Mouse (Mus musculus) layer of hippocampus, postnatal 25 days (tissue): ENCODE data around the gene Cdyl. TPM values are rescaled to one million over a fixed set of nuclear protein-coding genes. Genes with fewer than 3 reads are reported as not detected.

Source experiments
- DNase-seq, 2 experiments: peaks; one replicate each; pipeline ENCODE4 v3.0.0; 2022; ENCODE audit warnings: mixed read lengths in 2 of 2, low spot score in 1 of 2; ENCODE audit errors: extremely low spot score in 1 of 2
- total RNA-seq, 2 experiments: library from RNA; stranded (reverse); gene quantifications; 2 replicates each; pipeline ENCODE4 v1.2.3; 2021

The Cdyl gene
- total RNA-seq, 2 experiments from 2014 or later, result 22.5 to 24.2 TPM

GRCm38 (mm10) chr13:35686273-35686672 lies 26.6 kb downstream of the Cdyl start:
- DNase-seq, result no peak

GRCm38 (mm10) chr13:35689560-35689959 lies 29.9 kb downstream of the Cdyl start:
- DNase-seq, result no peak

- no peak for DNase-seq
Observed at GRCm38 (mm10) chr13:35717658-35718057, 58.0 kb downstream of the Cdyl start.

GRCm38 (mm10) chr13:35719581-35719980 lies 59.9 kb downstream of the Cdyl start:
- no peak for DNase-seq

GRCm38 (mm10) chr13:35723073-35723472 lies 63.4 kb downstream of the Cdyl start:
- no peak for DNase-seq

- no peak for DNase-seq
Observed at GRCm38 (mm10) chr13:35726025-35726424, 66.4 kb downstream of the Cdyl start.

GRCm38 (mm10) chr13:35732131-35732530 lies 72.5 kb downstream of the Cdyl start:
- DNase-seq, result no peak

GRCm38 (mm10) chr13:35732891-35733596 lies 73.4 kb downstream of the Cdyl start:
- no peak for DNase-seq

- DNase-seq, result no peak
Observed at GRCm38 (mm10) chr13:35737565-35737964, 77.9 kb downstream of the Cdyl start.

- DNase-seq, result no peak
Observed at GRCm38 (mm10) chr13:35738210-35738609, 78.6 kb downstream of the Cdyl start.

- DNase-seq, result no peak
Observed at GRCm38 (mm10) chr13:35739473-35739872, 79.8 kb downstream of the Cdyl start.

- peak; percentile 31 to 48 for DNase-seq
Observed at GRCm38 (mm10) chr13:35740301-35741039, 80.8 kb downstream of the Cdyl start.

GRCm38 (mm10) chr13:35741040-35741619 lies 81.5 kb downstream of the Cdyl start:
- DNase-seq, result peak; percentile 70

- peak; percentile 22 to 28 for DNase-seq
Observed at GRCm38 (mm10) chr13:35741620-35742421, 82.2 kb downstream of the Cdyl start.

GRCm38 (mm10) chr13:35742696-35743095 lies 83.1 kb downstream of the Cdyl start:
- no peak for DNase-seq

- DNase-seq, result no peak
Observed at GRCm38 (mm10) chr13:35743196-35743595, 83.6 kb downstream of the Cdyl start.

GRCm38 (mm10) chr13:35749194-35749593 lies 89.6 kb downstream of the Cdyl start:
- no peak for DNase-seq

- no peak for DNase-seq
Observed at GRCm38 (mm10) chr13:35749680-35750079, 90.0 kb downstream of the Cdyl start.

- no peak for DNase-seq
Observed at GRCm38 (mm10) chr13:35752046-35752445, 92.4 kb downstream of the Cdyl start.

GRCm38 (mm10) chr13:35755002-35755401 lies 95.4 kb downstream of the Cdyl start:
- DNase-seq, result no peak
